Mouse (Mus musculus) forebrain, embryonic 15.5 days (tissue): ENCODE data around the gene Rora. TPM values are rescaled to one million over a fixed set of nuclear protein-coding genes. Genes with fewer than 3 reads are reported as not detected.

Experiments
- ATAC-seq: fragments of 200-750 bp; cut with Nextera tagmentation; replicated peaks from 2 replicates; pipeline ENCODE4 v1.8.0; 2017; ENCODE audit warnings: mild to moderate bottlenecking, moderate TSS enrichment, moderate library complexity
- H3K27ac ChIP-seq: fragments of 300-500 bp; sonication (generic); replicated peaks from 2 replicates; pipeline ENCODE4 v1.5.1; 2015; ENCODE audit warnings: mild to moderate bottlenecking, inconsistent platforms
- H3K27me3 ChIP-seq: fragments of 300-500 bp; sonication (generic); 2 replicates; pipeline ENCODE4 v1.6.1; 2015; ENCODE audit warnings: inconsistent platforms
- H3K36me3 ChIP-seq: fragments of 300-500 bp; sonication (generic); 2 replicates; pipeline ENCODE4 v1.6.1; 2015; ENCODE audit warnings: mild to moderate bottlenecking, inconsistent platforms
- H3K4me1 ChIP-seq: fragments of 300-500 bp; sonication (generic); 2 replicates; pipeline ENCODE4 v1.6.1; 2015; ENCODE audit warnings: inconsistent platforms
- H3K4me2 ChIP-seq: fragments of 300-500 bp; sonication (generic); replicated peaks from 2 replicates; pipeline ENCODE4 v1.6.1; 2015; ENCODE audit warnings: mild to moderate bottlenecking, inconsistent platforms
- H3K4me3 ChIP-seq: fragments of 300-500 bp; sonication (generic); 2 replicates; pipeline ENCODE4 v1.5.1; 2015; ENCODE audit warnings: mild to moderate bottlenecking, inconsistent platforms
- H3K9ac ChIP-seq: fragments of 300-500 bp; sonication (generic); replicated peaks from 2 replicates; pipeline ENCODE4 v1.6.1; 2015; ENCODE audit warnings: mild to moderate bottlenecking, inconsistent platforms
- H3K9me3 ChIP-seq: fragments of 300-500 bp; sonication (generic); 2 replicates; pipeline ENCODE4 v1.6.1; 2016; ENCODE audit warnings: inconsistent platforms
- WGBS: fragments of 180-500 bp; shearing (Covaris S2); methylation state at CpG from one replicate; pipeline ENCODE4 v1.1.7; 2015; ENCODE audit warnings: mixed read lengths; 5-methylcytosine and 5-hydroxymethylcytosine counted together
- polyA plus RNA-seq: library from polyadenylated mRNA; unstranded; fragments of >200 nt; fragmentation: Nextera tagmentation; extraction: Ambion mirVana; gene quantifications from 2 replicates; pipeline ENCODE4 v1.2.1, GENCODE M21; 2015

Rora gene
- polyA plus RNA-seq, 1 experiment from 2014 or later = 11.8 TPM

GRCm38 (mm10) chr9:69289056-69290017, 635.8 kb downstream of the Rora start:
- 1% methylated on average over 51 of the region's 59 CpGs for whole genome bisulfite sequencing
- Histone ChIP-seq H3K9me3 (no peaks in the 10 kb centered on the region), H3K27ac (0 out of 2 replicates have a peak overlapping the region, but pooled peaks have one; percentile 5)

GRCm38 (mm10) chr9:69290018-69290880, 636.7 kb downstream of the Rora start:
- peaks cover 24% of the 10 kb centered on the region for H3K4me1 ChIP-seq
- peak; percentile 67 for ATAC-seq
- H3K27me3 ChIP-seq = peaks cover 26% of the 10 kb centered on the region
- no peaks in the 10 kb centered on the region for H3K9me3 ChIP-seq
- peak overlapping the region; percentile 99 for H3K4me2 ChIP-seq
- no peaks in the 10 kb centered on the region for H3K36me3 ChIP-seq
- WGBS = under 1% methylated on average over 69 of the region's 73 CpGs
- 0 out of 2 replicates have a peak overlapping the region, but pooled peaks have one; percentile 5 for H3K27ac ChIP-seq
- peak overlapping the region; percentile 62 for H3K9ac ChIP-seq
- H3K4me3 ChIP-seq = peak overlapping the region; percentile 70

More at GRCm38 (mm10) chr9:69289056-69290017, 635.8 kb downstream of the Rora start:
- Histone ChIP-seq H3K4me3 (peak overlapping the region; percentile 70), H3K36me3 (no peaks in the 10 kb centered on the region), H3K4me2 (peak overlapping the region; percentile 99), H3K27me3 (peaks cover 26% of the 10 kb centered on the region), H3K4me1 (peaks cover 24% of the 10 kb centered on the region), H3K9ac (peak overlapping the region; percentile 62)
- ATAC-seq = peak; percentile 90

DNA sequence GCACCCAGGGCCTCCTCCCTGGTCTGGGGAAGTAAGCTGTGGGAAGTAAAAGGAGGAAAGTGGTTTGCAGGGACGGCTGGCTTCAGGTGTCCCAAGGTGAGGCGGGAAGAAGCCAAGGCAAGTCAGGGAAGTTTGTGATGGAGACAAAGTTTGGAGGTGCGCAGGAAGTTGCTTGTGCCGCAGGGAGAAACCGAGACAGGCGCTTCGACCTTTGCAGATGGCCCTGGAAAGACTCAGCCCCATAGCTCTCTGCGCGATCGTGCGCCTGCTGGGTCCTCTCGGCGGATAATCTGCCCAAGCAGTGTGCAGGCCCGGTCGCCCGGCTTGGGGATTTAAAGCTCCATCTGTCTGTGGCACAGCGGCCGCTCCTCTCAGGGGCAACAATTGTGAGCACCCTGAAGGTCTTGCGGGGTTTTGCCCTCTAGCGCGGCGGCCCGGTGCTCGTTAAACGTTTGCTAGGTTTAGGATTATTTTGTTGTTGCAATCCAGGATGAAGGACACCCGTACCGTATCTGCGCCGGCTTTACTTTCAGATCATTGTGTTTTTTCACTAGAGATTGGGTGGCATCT, 637.4 kb downstream of the Rora start:
- H3K27ac ChIP-seq = no peak overlapping the region
- H3K27me3 ChIP-seq = peaks cover 26% of the 10 kb centered on the region
- 2% methylated on average over 29 of the region's 29 CpGs for WGBS

GRCm38 (mm10) chr9:69291451-69291850, 637.9 kb downstream of the Rora start:
- WGBS = 17% methylated on average over 13 of the region's 13 CpGs
- Histone ChIP-seq H3K4me2 (peak overlapping the region; percentile 99), H3K9me3 (no peaks in the 10 kb centered on the region), H3K9ac (no peak overlapping the region), H3K4me1 (peaks cover 24% of the 10 kb centered on the region), H3K27ac (no peak overlapping the region), H3K27me3 (peaks cover 26% of the 10 kb centered on the region), H3K4me3 (peak overlapping the region; percentile 70), H3K36me3 (no peaks in the 10 kb centered on the region)
- ATAC-seq = no peak

More for the DNA sequence above, 637.4 kb downstream of the Rora start:
- peak overlapping the region; percentile 70 for H3K4me3 ChIP-seq
- no peak for ATAC-seq
- peaks cover 24% of the 10 kb centered on the region for H3K4me1 ChIP-seq
- peak overlapping the region; percentile 99 for H3K4me2 ChIP-seq
- peak overlapping the region; percentile 62 for H3K9ac ChIP-seq
- no peaks in the 10 kb centered on the region for H3K36me3 ChIP-seq
- H3K9me3 ChIP-seq = no peaks in the 10 kb centered on the region

DNA sequence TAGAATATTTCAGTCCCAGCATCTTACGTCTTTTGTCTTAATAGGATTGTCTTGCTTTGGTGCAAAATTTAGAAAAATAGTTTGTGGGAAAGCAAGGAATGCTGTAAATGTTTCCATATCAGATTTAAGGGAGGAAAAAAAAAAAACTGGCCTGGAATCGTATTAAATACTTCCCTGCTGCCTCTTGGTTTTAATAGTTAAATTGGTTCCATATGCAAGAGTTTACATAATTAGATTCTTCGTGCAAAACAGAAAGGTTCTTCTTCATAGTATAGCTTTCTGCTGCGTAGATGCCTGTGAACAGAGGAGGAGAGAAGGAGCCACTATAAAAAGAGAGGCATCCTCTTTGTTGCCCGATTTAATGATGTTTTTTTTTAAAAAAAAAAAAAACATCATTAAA, 638.8 kb downstream of the Rora start:
- peaks cover 24% of the 10 kb centered on the region for H3K4me1 ChIP-seq
- H3K36me3 ChIP-seq = no peaks in the 10 kb centered on the region
- H3K4me2 ChIP-seq = no peak overlapping the region
- H3K9me3 ChIP-seq = no peaks in the 10 kb centered on the region
- 43% methylated on average over 5 of the region's 5 CpGs for WGBS
- H3K9ac ChIP-seq = no peak overlapping the region
- peaks cover 26% of the 10 kb centered on the region for H3K27me3 ChIP-seq
- no peak overlapping the region for H3K27ac ChIP-seq
- no peak overlapping the region for H3K4me3 ChIP-seq
- no peak for ATAC-seq

DNA sequence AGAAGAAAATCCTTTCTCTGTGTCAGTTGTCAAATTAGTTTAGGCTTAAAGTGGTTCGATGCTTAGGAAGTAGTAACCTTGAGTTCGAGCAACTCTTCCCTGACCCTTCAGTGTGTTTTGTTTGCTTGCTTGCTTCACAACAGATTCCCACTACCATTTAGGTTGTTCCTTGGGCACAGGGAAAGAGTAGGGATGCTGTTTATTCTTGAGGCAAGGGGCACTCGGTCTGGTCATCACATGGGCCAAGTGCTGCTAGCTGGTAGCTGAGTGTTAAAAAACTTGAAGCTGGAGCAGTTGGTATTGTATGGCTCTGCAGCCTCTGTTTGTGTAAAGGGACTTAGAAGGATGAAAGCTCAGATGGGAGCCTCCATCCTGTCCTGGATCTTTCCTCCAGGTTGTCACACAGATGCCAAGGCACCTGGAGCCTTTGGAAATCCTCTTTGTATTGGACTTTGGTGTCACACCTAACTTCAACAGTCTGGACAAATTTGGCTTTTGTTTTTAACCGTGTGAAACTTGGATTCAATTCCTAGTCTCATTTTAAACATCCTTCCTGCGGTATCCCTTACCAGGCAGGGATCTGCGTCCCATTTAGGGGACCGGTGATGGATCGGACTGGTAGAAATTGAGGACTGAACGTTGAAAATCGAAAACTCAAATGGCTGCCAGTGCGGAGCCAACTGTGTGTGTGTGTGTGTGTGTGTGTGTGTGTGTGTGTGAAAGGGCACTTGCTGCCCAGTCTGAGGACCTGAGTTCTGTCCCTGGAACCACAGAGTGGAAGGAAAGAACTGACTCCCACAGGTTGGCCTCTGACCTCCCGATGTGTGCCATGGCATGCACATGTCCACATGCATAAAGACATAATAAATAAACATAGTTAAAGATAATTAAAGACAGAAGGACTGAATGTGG, 639.4 kb downstream of the Rora start:
- peaks cover 24% of the 10 kb centered on the region for H3K4me1 ChIP-seq
- H3K9ac ChIP-seq = no peak overlapping the region
- no peak for ATAC-seq
- WGBS = 71% methylated on average over 12 of the region's 12 CpGs
- no peaks in the 10 kb centered on the region for H3K9me3 ChIP-seq
- no peak overlapping the region for H3K4me2 ChIP-seq
- H3K4me3 ChIP-seq = no peak overlapping the region
- H3K36me3 ChIP-seq = no peaks in the 10 kb centered on the region
- H3K27ac ChIP-seq = no peak overlapping the region
- H3K27me3 ChIP-seq = peaks cover 26% of the 10 kb centered on the region

- no peak overlapping the region for H3K27ac ChIP-seq
- no peak overlapping the region for H3K4me2 ChIP-seq
- H3K36me3 ChIP-seq = no peaks in the 10 kb centered on the region
- no peak overlapping the region for H3K9ac ChIP-seq
- H3K27me3 ChIP-seq = peaks cover 24% of the 10 kb centered on the region
- no peaks in the 10 kb centered on the region for H3K9me3 ChIP-seq
- no peak overlapping the region for H3K4me3 ChIP-seq
- 78% methylated on average over 8 of the region's 8 CpGs for WGBS
- ATAC-seq = no peak
- H3K4me1 ChIP-seq = peaks cover 24% of the 10 kb centered on the region
Observed at GRCm38 (mm10) chr9:69293688-69294074, 640.1 kb downstream of the Rora start.

GRCm38 (mm10) chr9:69294426-69294825, 640.8 kb downstream of the Rora start:
- no peaks in the 10 kb centered on the region for H3K36me3 ChIP-seq
- no peaks in the 10 kb centered on the region for H3K9me3 ChIP-seq
- no peak overlapping the region for H3K9ac ChIP-seq
- H3K4me1 ChIP-seq = peaks cover 20% of the 10 kb centered on the region
- H3K4me2 ChIP-seq = no peak overlapping the region
- no peak overlapping the region for H3K27ac ChIP-seq
- 89% methylated on average over 5 of the region's 5 CpGs for WGBS
- ATAC-seq = no peak
- peaks cover 22% of the 10 kb centered on the region for H3K27me3 ChIP-seq
- H3K4me3 ChIP-seq = no peak overlapping the region

DNA sequence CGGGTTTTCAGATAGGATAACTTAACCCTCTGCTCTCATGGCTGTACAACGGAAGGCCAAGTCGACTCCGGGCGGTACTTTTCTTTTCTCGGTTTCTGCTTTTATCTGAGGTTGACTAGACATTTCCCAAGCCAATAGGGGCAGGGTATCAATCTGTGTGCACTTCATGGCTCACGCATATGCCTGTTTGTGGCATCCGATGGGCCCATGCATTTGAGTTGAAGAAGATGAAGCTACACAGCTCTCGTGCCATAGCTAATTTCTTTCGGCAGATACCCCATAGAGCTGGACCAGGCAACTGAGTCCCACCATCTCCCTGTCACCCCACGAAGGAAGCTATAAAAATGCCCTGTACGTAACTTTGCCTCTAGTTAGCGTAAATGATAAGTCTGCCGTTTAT, 641.3 kb downstream of the Rora start:
- peaks cover 15% of the 10 kb centered on the region for H3K4me1 ChIP-seq
- peaks cover 22% of the 10 kb centered on the region for H3K27me3 ChIP-seq
- no peak overlapping the region for H3K4me3 ChIP-seq
- no peak overlapping the region for H3K27ac ChIP-seq
- WGBS = 91% methylated on average over 14 of the region's 14 CpGs
- H3K36me3 ChIP-seq = no peaks in the 10 kb centered on the region
- no peaks in the 10 kb centered on the region for H3K9me3 ChIP-seq
- no peak for ATAC-seq
- H3K4me2 ChIP-seq = no peak overlapping the region
- no peak overlapping the region for H3K9ac ChIP-seq

DNA sequence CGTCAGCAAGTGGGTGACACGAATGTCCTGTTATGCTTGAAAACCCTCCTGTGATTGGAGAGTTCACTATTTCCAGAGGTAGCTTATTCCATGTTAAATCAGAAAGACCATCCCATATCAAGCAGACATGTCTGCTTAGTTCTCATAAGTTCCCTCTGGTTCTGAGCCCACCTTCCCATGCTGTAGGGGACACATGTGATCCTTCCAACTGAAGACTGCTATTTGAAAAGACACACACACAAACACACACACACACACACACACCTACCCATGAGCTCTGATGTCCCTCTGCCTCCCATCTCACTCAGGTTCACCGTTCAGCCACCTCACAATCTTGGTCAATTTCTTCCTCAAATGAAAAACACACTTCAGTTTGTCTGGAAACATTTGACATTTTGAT, 642.2 kb downstream of the Rora start:
- peaks cover 16% of the 10 kb centered on the region for H3K27me3 ChIP-seq
- peaks cover 6% of the 10 kb centered on the region for H3K4me1 ChIP-seq
- 87% methylated on average over 3 of the region's 3 CpGs for WGBS
- H3K9me3 ChIP-seq = no peaks in the 10 kb centered on the region
- ATAC-seq = no peak
- H3K4me2 ChIP-seq = no peak overlapping the region
- H3K27ac ChIP-seq = no peak overlapping the region
- H3K36me3 ChIP-seq = no peaks in the 10 kb centered on the region
- H3K4me3 ChIP-seq = no peak overlapping the region
- no peak overlapping the region for H3K9ac ChIP-seq

GRCm38 (mm10) chr9:69296418-69296817, 642.8 kb downstream of the Rora start:
- 13% methylated on average over 2 of the region's 2 CpGs for WGBS
- ATAC-seq = no peak

More at GRCm38 (mm10) chr9:69296418-69296817, 642.8 kb downstream of the Rora start:
- Histone ChIP-seq H3K27me3 (peaks cover 11% of the 10 kb centered on the region), H3K9me3 (no peaks in the 10 kb centered on the region), H3K4me1 (peaks cover under 1% of the 10 kb centered on the region; the same call in 1 of the 2 replicates), H3K4me2 (no peak overlapping the region), H3K27ac (no peak overlapping the region), H3K4me3 (no peak overlapping the region), H3K36me3 (no peaks in the 10 kb centered on the region), H3K9ac (no peak overlapping the region)
